Mouse (Mus musculus) intestine, postnatal 0 days (tissue): Measurements from ENCODE around the gene Pask. TPM values are rescaled to one million over a fixed set of nuclear protein-coding genes. Genes with fewer than 3 reads are reported as not detected.

Experiments used
- ATAC-seq: fragments of 200-750 bp; cut with Nextera tagmentation; 2 replicates; pipeline ENCODE4 v1.8.0; 2017; ENCODE audit warnings: mild to moderate bottlenecking, moderate TSS enrichment, moderate library complexity
- H3K27ac ChIP-seq: fragments of 300-500 bp; sonication (generic); 2 replicates; pipeline ENCODE4 v1.5.1; 2014; ENCODE audit warnings: mild to moderate bottlenecking, low read depth, low read length, moderate library complexity
- H3K27me3 ChIP-seq: fragments of 300-500 bp; sonication (generic); replicated peaks from 2 replicates; pipeline ENCODE4 v1.6.1; 2014; ENCODE audit warnings: low read length, mixed read lengths; ENCODE audit not compliant: control insufficient read depth, insufficient read depth
- H3K36me3 ChIP-seq: fragments of 300-500 bp; sonication (generic); 2 replicates; pipeline ENCODE4 v1.6.1; 2014; ENCODE audit warnings: mild to moderate bottlenecking, moderate library complexity; ENCODE audit not compliant: control insufficient read depth, insufficient read depth
- H3K4me1 ChIP-seq: fragments of 300-500 bp; sonication (generic); replicated peaks from 2 replicates; pipeline ENCODE4 v1.6.1; 2014; ENCODE audit warnings: antibody characterized with exemption, low read length, mixed read lengths; ENCODE audit not compliant: control insufficient read depth, insufficient read depth
- H3K4me2 ChIP-seq: fragments of 300-500 bp; sonication (generic); replicated peaks from 2 replicates; pipeline ENCODE4 v1.6.1; 2014; ENCODE audit warnings: low read depth, mild to moderate bottlenecking, moderate library complexity
- H3K4me3 ChIP-seq: fragments of 300-500 bp; sonication (generic); 2 replicates; pipeline ENCODE4 v1.5.1; 2014; ENCODE audit warnings: low read depth, low read length
- H3K9ac ChIP-seq: fragments of 300-500 bp; sonication (generic); 2 replicates; pipeline ENCODE4 v1.6.1; 2014; ENCODE audit warnings: mild to moderate bottlenecking, low read depth, low read length
- H3K9me3 ChIP-seq: fragments of 300-500 bp; sonication (generic); 2 replicates; pipeline ENCODE4 v1.6.1; 2016; ENCODE audit warnings: mixed run types; ENCODE audit not compliant: control insufficient read depth
- CTCF ChIP-seq: sonication (generic); IDR thresholded peaks from 2 replicates; pipeline ENCODE4 v1.5.1; 2016; ENCODE audit warnings: low read depth, mild to moderate bottlenecking, control low read depth, antibody characterized with exemption, moderate library complexity
- WGBS: fragments of 180-500 bp; shearing (Covaris S2); extraction: QIAGEN DNeasy Blood & Tissue Kit; methylation state at CpG from one replicate; pipeline ENCODE4 v1.1.7; 2014; 5-methylcytosine and 5-hydroxymethylcytosine counted together
- microRNA-seq: library from miRNA; unstranded; fragments of <30 nt; microRNA quantifications from one replicate; pipeline ENCODE4, GENCODE M21; 2016
- polyA plus RNA-seq: library from polyadenylated mRNA; unstranded; fragments of >200 nt; fragmentation: Nextera tagmentation; extraction: Ambion mirVana; gene quantifications from 2 replicates; pipeline ENCODE4 v1.2.1, GENCODE M21; 2015

Pask gene
- polyA plus RNA-seq, 1 experiment from 2014 or later, result 2.2 TPM

DNA sequence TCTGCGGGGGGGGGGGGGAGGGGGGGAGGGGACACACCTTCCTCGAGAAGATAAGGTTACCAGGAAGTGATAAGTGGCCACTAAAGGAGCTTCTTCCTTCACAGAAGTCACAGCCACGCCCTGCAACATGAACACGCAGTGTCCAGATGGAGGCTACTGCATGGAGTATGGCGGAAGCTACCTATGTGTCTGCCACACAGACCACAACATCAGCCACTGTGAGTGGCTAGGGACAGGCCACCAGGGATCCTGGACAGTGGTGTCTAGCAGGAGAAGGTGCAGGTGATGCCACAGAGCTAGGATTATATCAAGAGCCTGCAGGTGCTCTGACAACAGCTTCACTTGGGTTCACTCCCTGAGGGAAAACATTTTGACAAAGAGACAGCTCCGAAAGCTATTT lies 71.5 kb downstream of the Pask start:
- Histone ChIP-seq H3K4me3 (no peak overlapping the region), H3K36me3 (no peaks in the 10 kb centered on the region), H3K4me1 (no peaks in the 10 kb centered on the region), H3K9ac (no peak overlapping the region), H3K9me3 (no peaks in the 10 kb centered on the region), H3K27me3 (no peaks in the 10 kb centered on the region), H3K4me2 (no peak overlapping the region), H3K27ac (no peak overlapping the region)
- no peak for TF ChIP-seq CTCF
- ATAC-seq, result no peak
- 61% methylated on average over 6 of the region's 6 CpGs for WGBS

DNA sequence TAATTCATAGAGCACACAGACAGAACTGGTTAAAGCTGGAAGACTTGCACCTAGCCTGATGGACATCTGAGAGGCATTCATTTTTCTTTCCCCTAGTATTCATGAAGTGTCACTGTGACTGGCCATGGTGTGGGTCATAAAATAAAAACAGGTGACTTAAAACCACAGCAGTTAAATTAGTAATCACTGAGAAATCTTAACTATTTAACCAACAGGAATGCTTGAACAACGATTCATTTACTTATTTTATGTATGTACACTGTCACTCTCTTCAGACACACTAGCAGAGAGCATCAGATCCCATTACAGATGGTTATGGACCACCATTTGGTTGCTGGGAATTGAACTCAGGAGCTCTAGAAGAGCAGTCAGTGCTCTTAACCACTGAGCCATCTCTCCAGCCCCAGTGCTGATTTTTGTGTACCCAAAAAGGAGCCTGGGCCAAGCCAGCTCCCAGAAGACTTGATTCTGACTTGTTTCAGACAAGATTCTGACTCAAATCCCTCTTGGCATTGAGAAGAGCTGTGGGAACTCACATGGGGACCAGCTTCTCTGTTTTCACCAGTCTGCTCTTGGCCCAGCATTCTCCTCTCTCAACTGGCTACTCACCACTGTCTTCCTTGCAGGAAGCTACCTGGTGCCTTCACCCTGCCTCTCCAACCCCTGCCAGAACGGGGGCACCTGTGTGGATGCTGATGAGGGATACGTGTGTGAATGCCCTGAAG lies 72.6 kb downstream of the Pask start:
- TF ChIP-seq CTCF, result no peak
- no peaks in the 10 kb centered on the region for H3K9me3 ChIP-seq
- H3K4me2 ChIP-seq, result no peak overlapping the region
- no peak overlapping the region for H3K4me3 ChIP-seq
- no peaks in the 10 kb centered on the region for H3K4me1 ChIP-seq
- no peak overlapping the region for H3K27ac ChIP-seq
- H3K36me3 ChIP-seq, result no peaks in the 10 kb centered on the region
- H3K27me3 ChIP-seq, result no peaks in the 10 kb centered on the region
- ATAC-seq, result no peak
- H3K9ac ChIP-seq, result no peak overlapping the region
- 68% methylated on average over 3 of the region's 3 CpGs for WGBS

DNA sequence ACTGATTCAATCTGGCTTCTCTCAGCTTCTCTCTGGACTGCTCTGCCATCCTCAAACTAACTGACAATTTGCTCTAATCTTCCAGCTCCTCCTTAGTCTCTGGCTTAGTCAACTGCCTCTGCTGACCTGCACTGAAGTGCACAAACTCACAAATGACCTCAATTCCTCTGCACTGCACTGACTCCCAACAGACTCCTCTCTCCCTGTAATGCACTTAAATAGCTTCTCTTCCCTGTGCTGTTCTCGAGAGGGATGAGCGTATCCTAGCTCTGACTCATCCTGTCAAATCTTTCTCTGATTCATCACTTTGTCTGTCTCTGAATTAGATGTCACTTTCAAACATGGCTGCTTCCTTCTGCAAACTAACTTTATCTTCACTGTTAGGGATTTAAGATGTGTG lies 75.0 kb downstream of the Pask start:
- Histone ChIP-seq H3K27me3 (no peaks in the 10 kb centered on the region), H3K4me2 (no peak overlapping the region), H3K4me1 (no peaks in the 10 kb centered on the region), H3K9ac (no peak overlapping the region), H3K4me3 (no peak overlapping the region), H3K27ac (no peak overlapping the region), H3K36me3 (no peaks in the 10 kb centered on the region), H3K9me3 (no peaks in the 10 kb centered on the region)
- TF ChIP-seq CTCF, result no peak
- no peak for ATAC-seq
- 82% methylated on average over 2 of the region's 2 CpGs for WGBS

DNA sequence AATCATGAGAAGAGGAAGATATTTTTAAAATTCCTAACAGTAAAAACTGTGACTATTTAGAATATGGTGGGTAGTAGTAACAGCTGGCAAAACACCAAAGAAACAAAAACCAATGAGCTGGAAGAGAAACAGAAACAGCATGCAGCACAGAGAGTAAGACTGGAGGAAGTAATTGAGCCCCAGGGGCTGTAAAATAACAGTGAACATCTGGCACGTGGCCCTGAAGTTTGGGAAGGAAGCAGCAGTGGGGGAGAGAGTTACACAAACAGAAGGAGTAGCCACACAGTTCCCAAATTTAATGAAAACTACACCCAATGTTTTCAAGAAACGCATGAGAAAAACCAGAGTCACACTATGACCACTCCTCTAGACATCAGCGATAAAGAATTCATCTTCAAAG lies 76.1 kb downstream of the Pask start:
- Histone ChIP-seq H3K27ac (no peak overlapping the region), H3K9ac (no peak overlapping the region), H3K4me2 (no peak overlapping the region), H3K4me3 (no peak overlapping the region), H3K4me1 (no peaks in the 10 kb centered on the region), H3K9me3 (no peaks in the 10 kb centered on the region), H3K27me3 (no peaks in the 10 kb centered on the region), H3K36me3 (no peaks in the 10 kb centered on the region)
- no peak for ATAC-seq
- 53% methylated on average over 3 of the region's 3 CpGs for WGBS
- TF ChIP-seq CTCF, result no peak

Small RNAs within 50 kb of the gene (microRNA-seq; reads per million reads assigned to microRNA genes)
- gene Mir6345 (not detected), gene Mir6901 (not detected), gene Mir6902 (not detected)

Other genes with a start within 250 kb of the Pask start
- 7.7 and 8.3 TPM in 2 replicates for gene Kif1a, start 241.5 kb downstream of the Pask start, polyA plus RNA-seq
- gene Agxt, start 208.2 kb downstream of the Pask start, polyA plus RNA-seq, result 3.2 and 3.5 TPM in 2 replicates
- 22.5 and 24.3 TPM in 2 replicates for gene 2310007B03Rik, start 182.5 kb downstream of the Pask start, polyA plus RNA-seq
- gene Crocc2, start 174.8 kb downstream of the Pask start, polyA plus RNA-seq, result 0.04 TPM in 1 of 2 replicates, not detected in the other
- gene Sned1, start 107.6 kb downstream of the Pask start, polyA plus RNA-seq, result 0.81 and 1.0 TPM in 2 replicates
- gene Mterf4, start 37.6 kb downstream of the Pask start, polyA plus RNA-seq, result 7.7 and 9.1 TPM in 2 replicates
- 32.9 and 33.0 TPM in 2 replicates for gene Ppp1r7, start 628 bp downstream of the Pask start, polyA plus RNA-seq
- 1.7 TPM in 2 replicates for gene Ano7, start 30.4 kb upstream of the Pask start, polyA plus RNA-seq
- 170 and 175 TPM in 2 replicates for gene Hdlbp, start 135.3 kb upstream of the Pask start, polyA plus RNA-seq
- gene Farp2, start 168.6 kb upstream of the Pask start, polyA plus RNA-seq, result 5.3 and 6.7 TPM in 2 replicates